Mouse (Mus musculus) cerebellum, postnatal 25 days (tissue): ENCODE data around the gene Gm5089.
A peak's percentile ranks its signal among the peaks of the same experiment; 100 is the strongest.

Experiments
- DNase-seq, 2 experiments: peaks; one replicate each; pipeline ENCODE4 v3.0.0; 2021; ENCODE audit warnings: mixed read lengths in 2 of 2

The Gm5089 gene

DNA sequence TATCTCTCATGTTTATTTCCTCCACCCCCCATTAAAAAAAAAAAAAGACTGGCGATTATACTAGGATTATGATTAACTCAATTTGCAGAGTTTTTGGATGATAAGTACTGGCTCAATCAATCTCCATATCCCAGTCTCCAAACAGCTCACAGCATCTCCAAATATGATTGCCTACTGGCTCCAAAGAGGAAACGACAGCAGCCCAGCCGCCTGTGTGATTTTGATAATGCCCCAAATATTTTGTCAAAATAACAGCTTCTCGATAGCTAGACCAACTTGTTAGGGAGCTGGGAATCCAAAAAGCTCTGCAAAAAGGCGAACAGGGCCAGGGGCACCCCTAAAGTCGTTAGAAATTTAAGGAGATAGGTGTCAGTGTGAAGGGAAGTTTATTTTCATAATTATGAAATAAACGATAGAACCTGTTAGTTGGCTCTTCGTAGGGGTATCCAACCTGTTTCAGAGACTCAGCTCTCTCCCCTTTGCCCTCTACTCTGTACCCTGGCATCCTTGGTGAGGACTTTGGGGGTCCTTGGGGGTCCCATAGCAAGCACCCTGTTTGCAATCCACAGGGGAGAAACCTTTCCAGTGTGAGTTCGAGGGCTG is 27.2 kb upstream of the Gm5089 start:
- DNase-seq, result peak in 1 of 2 experiments; percentile 28

- peak; percentile 53 to 57 for DNase-seq
These were observed 26.4 kb upstream of the Gm5089 start for GRCm38 (mm10) chr14:122477261-122477671.

DNA sequence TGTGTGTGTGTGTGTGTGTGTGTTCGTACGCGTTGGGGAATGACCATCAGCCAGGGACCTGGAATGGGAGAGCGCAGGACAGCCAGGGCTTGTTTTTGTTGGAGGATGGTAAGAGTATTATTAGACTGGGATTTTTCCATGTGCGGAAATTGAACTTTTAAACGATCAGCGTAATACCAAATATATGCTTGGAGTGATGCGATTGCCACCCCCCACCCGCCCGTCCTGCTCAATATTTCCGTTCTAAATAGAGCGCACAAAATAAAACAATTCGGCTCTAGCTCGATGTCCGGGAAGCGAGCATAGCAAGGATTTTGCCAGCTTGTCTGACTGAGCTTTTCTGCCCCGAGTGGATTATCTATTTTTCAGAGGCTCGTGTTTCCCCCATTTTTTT is 25.9 kb upstream of the Gm5089 start:
- no peak for DNase-seq

DNA sequence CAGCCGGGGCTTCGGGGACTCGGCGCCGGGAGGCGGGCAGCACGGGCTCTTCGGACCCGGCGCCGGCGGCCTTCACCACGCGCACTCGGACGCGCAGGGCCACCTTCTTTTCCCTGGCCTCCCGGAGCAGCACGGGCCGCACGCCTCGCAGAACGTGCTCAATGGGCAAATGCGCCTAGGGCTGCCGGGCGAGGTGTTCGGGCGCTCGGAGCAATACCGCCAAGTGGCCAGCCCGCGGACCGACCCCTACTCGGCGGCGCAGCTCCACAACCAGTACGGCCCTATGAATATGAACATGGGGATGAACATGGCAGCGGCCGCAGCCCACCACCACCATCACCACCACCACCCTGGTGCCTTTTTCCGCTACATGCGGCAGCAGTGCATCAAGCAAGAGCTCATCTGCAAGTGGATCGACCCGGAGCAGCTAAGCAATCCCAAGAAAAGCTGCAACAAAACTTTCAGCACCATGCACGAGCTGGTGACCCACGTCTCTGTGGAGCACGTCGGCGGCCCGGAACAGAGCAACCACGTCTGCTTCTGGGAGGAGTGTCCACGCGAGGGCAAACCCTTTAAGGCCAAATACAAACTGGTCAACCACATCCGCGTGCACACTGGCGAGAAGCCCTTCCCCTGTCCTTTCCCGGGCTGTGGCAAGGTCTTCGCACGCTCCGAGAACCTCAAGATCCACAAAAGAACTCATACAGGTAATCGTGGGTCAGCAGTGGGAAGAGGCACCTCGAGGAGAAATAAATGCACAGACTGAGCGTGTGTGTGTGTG is 25.3 kb upstream of the Gm5089 start:
- peak; percentile 68 to 74 for DNase-seq

- no peak for DNase-seq
These were observed 24.7 kb upstream of the Gm5089 start for GRCm38 (mm10) chr14:122475557-122476040.

DNA sequence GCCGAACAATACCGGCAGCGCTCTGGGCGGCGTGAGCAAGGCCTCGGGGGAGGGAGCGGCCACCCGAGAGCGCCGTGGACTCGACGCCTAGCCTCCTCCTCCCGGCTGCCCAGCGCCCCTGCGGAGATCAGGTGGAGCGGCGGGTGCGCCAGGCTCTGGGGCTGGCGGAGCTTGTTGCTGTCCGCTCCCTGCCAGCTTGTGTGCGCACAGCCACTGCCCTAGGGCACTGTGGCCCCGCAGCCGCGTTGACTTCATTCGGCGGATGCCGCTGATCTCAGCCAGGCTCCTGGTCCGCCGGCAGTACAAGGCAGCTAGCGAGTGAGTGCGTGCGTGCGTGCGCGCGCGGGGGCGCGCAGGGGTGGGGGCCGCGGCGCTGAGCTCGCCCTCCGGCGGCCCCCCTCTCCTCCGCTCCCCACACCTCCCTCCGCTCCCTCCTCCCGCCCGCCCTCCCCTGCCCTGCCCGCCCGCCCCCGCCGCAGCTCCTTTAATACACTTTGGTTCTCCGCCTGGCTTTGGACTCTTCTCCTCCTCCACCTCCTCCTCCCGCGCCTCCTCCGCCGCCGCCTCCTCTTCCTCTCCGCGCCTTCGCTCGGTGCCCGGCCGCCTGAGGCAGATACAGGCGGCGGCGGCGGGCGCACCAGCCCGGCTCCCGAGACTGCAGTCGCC is 24.1 kb upstream of the Gm5089 start, which contains the start of gene Zic2:
Gene Zic2 (plus strand): TSS at position 545 of the 666 bp plus-strand sequence.
- peak; percentile 97 to 98 for DNase-seq

- DNase-seq, result peak; percentile 91 to 93
These were observed 23.4 kb upstream of the Gm5089 start for GRCm38 (mm10) chr14:122474041-122474890.

DNA sequence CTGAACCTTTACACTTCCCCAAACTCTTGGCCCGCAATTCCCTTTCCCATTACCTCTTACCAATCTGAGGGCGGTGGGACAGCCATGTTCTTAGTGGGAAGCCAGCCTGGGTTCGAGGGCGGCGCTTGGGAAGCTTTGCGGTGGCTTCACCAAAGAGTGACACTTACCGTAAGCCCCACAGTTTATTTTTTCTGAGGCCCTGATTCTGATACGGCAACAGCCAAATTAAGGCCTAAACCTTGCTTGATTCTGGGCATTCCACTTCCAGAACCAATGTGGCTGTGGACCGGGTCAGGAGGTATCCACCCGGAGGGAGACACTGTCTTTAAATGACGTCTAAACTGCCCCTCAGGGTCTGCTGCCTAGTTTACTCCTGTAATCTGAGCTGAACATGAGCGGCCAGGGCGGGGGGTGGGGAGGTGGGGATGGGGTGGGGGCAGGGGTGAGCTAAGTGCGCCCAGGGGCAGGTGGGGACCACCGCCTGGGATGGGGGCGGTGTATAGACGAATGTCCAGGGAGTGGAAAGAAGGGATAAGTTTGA is 22.4 kb upstream of the Gm5089 start:
- DNase-seq, result peak; percentile 65 to 67

GRCm38 (mm10) chr14:122472647-122473046 is 21.7 kb upstream of the Gm5089 start:
- DNase-seq, result peak; percentile 57 to 65

DNA sequence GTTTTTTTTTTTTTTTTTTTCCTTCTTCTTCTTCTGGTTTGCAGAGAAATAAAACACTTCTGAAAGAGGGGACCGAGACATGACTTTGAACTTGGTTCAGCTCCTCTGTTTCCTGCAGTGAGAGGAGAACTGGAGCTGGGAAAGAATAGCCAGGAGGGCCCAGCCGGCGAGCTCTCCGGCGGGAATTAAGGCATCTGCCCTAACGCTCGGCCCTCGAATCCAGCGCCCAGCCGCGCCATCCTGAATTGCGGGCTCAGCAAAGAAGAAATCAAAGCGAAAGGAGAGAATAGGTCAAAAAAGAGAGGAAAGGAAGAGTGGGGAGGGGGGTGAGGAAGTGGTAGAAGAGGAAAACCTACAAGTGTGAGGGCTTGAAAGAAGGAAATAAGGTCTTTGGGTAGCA is 21.2 kb upstream of the Gm5089 start:
- DNase-seq, result peak; percentile 68 to 69

DNA sequence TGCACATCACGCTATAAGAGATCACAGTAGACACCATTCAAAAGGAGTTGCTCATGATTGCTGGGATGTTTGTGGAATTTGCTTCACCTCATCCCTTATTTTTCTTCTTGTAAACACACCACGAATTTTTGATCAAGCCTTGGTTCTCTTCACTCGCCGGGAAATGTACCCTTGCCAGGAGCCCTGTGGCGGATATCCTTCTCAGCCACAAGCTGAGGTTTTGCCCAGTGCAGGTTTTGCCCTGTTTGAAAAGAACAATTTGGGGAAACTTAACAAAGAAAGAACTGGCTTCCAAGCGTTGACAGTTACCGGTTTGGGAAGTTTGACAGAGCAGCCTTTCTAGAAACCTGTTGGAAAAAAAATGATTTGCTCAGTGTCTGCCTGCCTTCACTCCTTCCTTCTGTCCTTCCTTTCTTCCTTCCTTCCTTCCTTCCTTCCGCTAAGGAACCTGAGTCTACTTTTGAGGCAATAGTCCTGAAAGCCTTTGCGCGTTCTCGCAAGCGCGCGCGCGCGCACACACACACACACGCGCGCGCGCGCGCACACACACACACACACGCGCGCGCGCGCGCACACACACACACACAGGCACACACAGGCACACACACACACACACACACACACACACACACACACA is 20.7 kb upstream of the Gm5089 start:
- peak; percentile 66 to 85 for DNase-seq

- DNase-seq, result peak; percentile 62 to 77
These were observed 18.2 kb upstream of the Gm5089 start for GRCm38 (mm10) chr14:122468971-122469755.

GRCm38 (mm10) chr14:122467926-122468841 is 17.3 kb upstream of the Gm5089 start:
- DNase-seq, result peak; percentile 60 to 73

DNA sequence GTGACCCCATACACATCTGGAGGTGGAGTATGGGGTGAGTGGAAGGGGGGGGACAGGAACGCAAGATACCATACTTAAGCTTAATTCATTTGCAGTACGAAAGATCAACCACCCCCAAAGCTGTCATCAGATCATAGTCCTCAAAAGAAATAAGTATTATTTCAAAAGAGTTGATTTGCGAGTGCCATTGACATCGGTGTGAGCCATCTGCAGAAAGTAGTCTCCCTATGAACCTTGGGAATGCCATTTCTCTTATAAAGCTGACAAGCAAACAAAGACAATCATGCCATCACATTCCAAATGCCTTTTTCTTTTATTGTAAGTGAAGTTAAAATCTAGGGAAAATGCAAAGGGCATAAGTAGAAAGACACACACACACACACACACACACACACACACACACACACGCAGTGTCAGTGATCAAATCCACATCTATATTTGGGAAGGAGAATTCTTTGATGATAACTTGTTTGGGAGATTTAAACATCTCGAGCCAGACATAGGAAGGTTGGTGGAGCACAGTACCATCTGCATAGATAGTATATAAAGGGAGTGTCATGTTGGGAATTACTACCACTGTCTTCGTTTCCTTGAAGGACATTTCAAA is 15.9 kb upstream of the Gm5089 start:
- DNase-seq, result no peak

GRCm38 (mm10) chr14:122465931-122466490 is 15.1 kb upstream of the Gm5089 start:
- DNase-seq, result peak; percentile 42 to 46

DNA sequence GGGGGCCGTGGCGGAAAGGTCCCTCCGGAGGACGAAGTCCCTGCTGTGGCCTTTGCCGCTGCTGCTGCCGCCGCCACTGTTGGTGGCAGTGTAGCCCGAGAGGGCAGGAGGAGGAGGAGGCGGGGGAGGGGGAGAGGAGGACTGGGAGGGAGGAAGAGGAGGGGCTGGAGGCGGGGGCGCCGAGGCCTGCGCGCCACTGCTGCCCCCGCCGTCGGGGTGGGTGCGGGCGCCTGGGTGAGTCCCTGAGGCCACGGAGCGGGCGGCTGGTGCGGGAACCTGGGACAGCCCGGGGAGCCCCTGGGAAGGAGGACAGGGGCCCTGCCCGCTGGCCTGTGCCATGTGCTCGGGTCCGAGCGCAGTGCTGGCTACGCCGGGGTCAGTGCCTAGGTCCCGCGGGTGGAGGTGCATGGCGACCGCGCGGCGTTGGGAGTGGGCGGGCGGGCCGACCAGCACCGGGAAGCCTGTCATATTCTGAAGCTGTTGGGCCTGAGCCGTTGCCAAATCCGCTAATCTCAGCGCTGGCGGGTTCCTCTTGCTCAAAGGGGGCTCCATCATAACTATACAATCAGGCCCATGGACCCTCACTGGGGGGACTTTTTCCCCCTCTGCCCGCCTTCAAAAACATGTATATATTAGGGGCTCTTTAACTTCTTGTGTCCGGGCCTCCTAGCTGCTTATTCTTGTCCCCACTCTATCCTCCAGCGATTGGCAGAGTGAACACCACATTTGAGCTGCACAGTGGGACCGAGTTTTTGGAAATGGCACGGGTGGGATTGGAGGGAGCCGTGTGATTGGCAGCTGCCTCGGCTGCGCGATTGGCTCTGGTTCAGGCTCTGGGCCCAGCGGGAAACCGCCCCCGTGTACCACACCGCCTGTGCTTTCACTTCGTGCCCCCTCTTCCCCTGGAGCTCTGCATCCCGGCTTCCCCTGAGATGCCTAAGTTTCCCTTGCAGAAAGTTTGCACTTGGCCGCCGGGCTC is 14.1 kb upstream of the Gm5089 start, which contains the start of gene Zic5:
Gene Zic5 (minus strand): TSS at position 915 of the 979 bp plus-strand sequence.
- DNase-seq, result peak; percentile 94 to 95

DNA sequence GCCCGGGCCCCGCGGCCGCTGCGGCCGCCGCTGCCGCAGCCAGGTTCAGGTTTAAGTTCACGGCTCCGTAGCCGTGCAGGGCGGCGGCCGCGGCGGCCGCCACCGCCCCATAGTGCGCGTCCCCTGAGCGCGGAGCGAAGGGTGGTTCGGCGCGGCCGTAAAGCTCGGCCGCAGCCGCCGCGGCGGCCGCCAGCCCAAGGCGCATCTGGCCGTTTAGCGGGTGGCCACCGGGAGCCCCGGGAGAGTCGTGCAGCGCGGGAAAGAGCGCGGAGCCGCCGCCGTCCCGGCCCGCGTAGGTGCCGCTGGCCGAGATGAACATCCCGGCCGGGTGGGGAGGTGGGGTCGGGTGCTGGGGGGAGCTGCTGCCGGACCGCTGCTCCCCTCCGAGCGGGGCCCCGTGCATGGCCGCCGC is 13.4 kb upstream of the Gm5089 start:
- no peak for DNase-seq
